In the genomic region with DNA sequence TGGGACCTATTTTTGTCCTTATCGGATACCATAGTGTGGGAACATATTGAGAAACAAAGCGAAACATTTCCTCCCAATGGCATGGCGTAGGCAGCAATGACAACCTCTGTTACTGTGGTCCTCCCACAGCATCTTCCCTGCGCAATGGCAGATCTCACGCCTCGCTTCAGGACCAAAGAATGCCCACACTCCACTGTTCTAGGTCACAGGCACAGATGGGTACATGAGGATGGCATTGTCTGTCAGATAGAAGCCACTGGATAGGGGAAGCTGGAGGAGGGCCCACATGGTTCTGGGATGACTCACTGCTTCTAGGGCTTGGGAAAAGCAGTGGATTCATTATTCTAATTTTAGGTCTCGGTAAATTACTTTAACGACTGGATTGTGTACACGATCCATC, we compare ENCODE assay signal across 26 mouse cellular contexts. TPM values are rescaled to one million over a fixed set of nuclear protein-coding genes. Genes with fewer than 3 reads are reported as not detected.
DNase-seq lines count a peak whose midpoint lies in the region; ATAC-seq and TF ChIP-seq lines count a peak whose summit lies in the region.
"Had no signal": no experiment of that assay in that cellular context is flagged by ENCODE, and none has a peak within 500 bp of the region (broad histone marks: within the 10 kb centered on the region; RNA-seq: fewer than 3 reads in every experiment).

No protein-coding gene starts in this region.

- no peak overlapping the region for H3K4me3 ChIP-seq in myocyte
- H3K4me3 ChIP-seq in forebrain, embryonic 16.5 days (replicated peaks; ENCODE audit: low read length), result no peak overlapping the region
- H3K4me3 ChIP-seq: embryonic facial prominence, embryonic 10.5 days; forebrain, embryonic 12.5 days; hindbrain, embryonic 13.5 days; midbrain, embryonic 12.5 days; neural tube, embryonic 13.5 days had no signal

- H3K79me2 ChIP-seq in myocyte (ENCODE audit: control insufficient read depth, insufficient read depth), result peaks cover 8% of the 10 kb centered on the region

- H3K9me3 ChIP-seq in forebrain, embryonic 16.5 days (ENCODE audit: control insufficient read depth, low read length), result no peaks in the 10 kb centered on the region
- H3K9me3 ChIP-seq: forebrain, embryonic 12.5 days; G1E; hindbrain, embryonic 13.5 days; neural tube, embryonic 13.5 days had no signal

- intact Hi-C loops in left cerebral cortex, postnatal 10 days (cut with DNase I), result no loop called here

- WGBS in forebrain, embryonic 16.5 days, result 90% methylated on average over 9 of the region's 9 CpGs

- DNase-seq in left cerebral cortex, adult 18-20 months (ENCODE audit: low spot score in 2 of 2), result peak; percentile 10 to 43
- no peak for DNase-seq in left cerebral cortex, postnatal 10 days (ENCODE audit: extremely low spot score in 1 of 2, low spot score in 2 of 2)
- peak; percentile 16 for DNase-seq in NIH3T3 (ENCODE audit: low read depth)
- DNase-seq in layer of hippocampus, adult 8-10 months (ENCODE audit: low spot score in 2 of 2), result peak; percentile 20 to 30
- DNase-seq in cerebellum, adult 9-10 months, result no peak
- DNase-seq: cerebellum, adult 2 months; heart, postnatal 10 days; kidney, adult 8-10 months; kidney, postnatal 14 days; liver; thymus, postnatal 25 days had no signal

- no peak overlapping the region for H3K27ac ChIP-seq in forebrain, embryonic 16.5 days (ENCODE audit: low read length)
- H3K27ac ChIP-seq: embryonic facial prominence, embryonic 10.5 days; forebrain, embryonic 12.5 days; hindbrain, embryonic 13.5 days; midbrain, embryonic 12.5 days; neural tube, embryonic 13.5 days; stomach, postnatal 0 days had no signal

- peak overlapping the region; percentile 57 for H3K4me2 ChIP-seq in myocyte (ENCODE audit: low read depth)
- no peak overlapping the region for H3K4me2 ChIP-seq in forebrain, embryonic 16.5 days (ENCODE audit: low read length)
- H3K4me2 ChIP-seq: forebrain, embryonic 12.5 days; heart, embryonic 11.5 days; hindbrain, embryonic 13.5 days; midbrain, embryonic 12.5 days; neural tube, embryonic 13.5 days had no signal

- no peak for TF ChIP-seq POLR2A in myocyte (IDR thresholded peaks at IDR 0.05; ENCODE audit: insufficient read length, low read depth)

- H3K36me3 ChIP-seq in myocyte (ENCODE audit: control insufficient read depth, insufficient read depth), result peaks cover 30% of the 10 kb centered on the region
- H3K36me3 ChIP-seq in forebrain, embryonic 16.5 days (ENCODE audit: control insufficient read depth, insufficient read depth), result no peaks in the 10 kb centered on the region
- H3K36me3 ChIP-seq: embryonic facial prominence, embryonic 10.5 days; forebrain, embryonic 12.5 days; G1E; hindbrain, embryonic 13.5 days; midbrain, embryonic 12.5 days; neural tube, embryonic 13.5 days had no signal

- no peaks in the 10 kb centered on the region for H3K4me1 ChIP-seq in forebrain, embryonic 16.5 days (replicated peaks; ENCODE audit: control insufficient read depth, insufficient read depth, low read length)
- H3K4me1 ChIP-seq: embryonic facial prominence, embryonic 10.5 days; forebrain, embryonic 12.5 days; hindbrain, embryonic 13.5 days; midbrain, embryonic 12.5 days had no signal

- H3K9ac ChIP-seq in forebrain, embryonic 16.5 days (replicated peaks; ENCODE audit: low read depth, low read length), result no peak overlapping the region
- H3K9ac ChIP-seq: forebrain, embryonic 12.5 days; hindbrain, embryonic 13.5 days; midbrain, embryonic 12.5 days; neural tube, embryonic 13.5 days had no signal

- ATAC-seq in forebrain, embryonic 16.5 days, result no peak
- ATAC-seq: inflammation-experienced regulatory T-cells, adult 6 months; lung, postnatal 0 days had no signal

- H3K27me3 ChIP-seq in myocyte (ENCODE audit: control insufficient read depth, insufficient read depth, insufficient read length), result no peaks in the 10 kb centered on the region
- peaks cover 13% of the 10 kb centered on the region for H3K27me3 ChIP-seq in forebrain, embryonic 16.5 days (replicated peaks; ENCODE audit: control insufficient read depth, insufficient read depth, low read length)

- no peak overlapping the region for H3ac ChIP-seq in myocyte (ENCODE audit: control insufficient read depth, insufficient read length)

TF ChIP-seq in myocyte, 11 proteins besides CTCF, POLR2A, EP300 and RAD21:
- TF ChIP-seq TCF3 (IDR thresholded peaks at IDR 0.05; ENCODE audit: insufficient read length, low read depth), result no peak
- no peak for TF ChIP-seq MYOD1 (IDR thresholded peaks at IDR 0.05; ENCODE audit: control insufficient read depth in 1 of 3, insufficient read length in 2 of 3, low read depth in 2 of 3)
- no peak for TF ChIP-seq REST (IDR thresholded peaks at IDR 0.05; ENCODE audit: insufficient read depth, insufficient read length)
- no peak for TF ChIP-seq TCF12 (IDR thresholded peaks at IDR 0.05; ENCODE audit: insufficient read depth, poor library complexity, severe bottlenecking)
- no peak for TF ChIP-seq POLR2AphosphoS2 (IDR thresholded peaks at IDR 0.05; ENCODE audit: insufficient read length, low read depth)
- no peak for TF ChIP-seq USF1 (IDR thresholded peaks at IDR 0.05; ENCODE audit: low read depth)
- no peak for TF ChIP-seq MYOG (IDR thresholded peaks at IDR 0.05; ENCODE audit: control insufficient read depth in 1 of 3, insufficient read depth in 1 of 3, insufficient read length in 2 of 3, low read depth in 2 of 3)
- TF ChIP-seq CEBPB (IDR thresholded peaks at IDR 0.05; ENCODE audit: insufficient read depth, poor library complexity, severe bottlenecking), result no peak
- no peak for TF ChIP-seq MAX (IDR thresholded peaks at IDR 0.05; ENCODE audit: low read depth)
- TF ChIP-seq SRF (IDR thresholded peaks at IDR 0.05; ENCODE audit: control insufficient read depth, insufficient read length, low read depth), result no peak
- no peak for TF ChIP-seq E2F4 (IDR thresholded peaks at IDR 0.05; ENCODE audit: insufficient read depth)

RNA-seq across cellular contexts. Expression of a gene that starts 5.6 kb away (rescaled TPM):
- total RNA-seq in left cerebral cortex, adult 18-20 months (2021), result under 1 TPM; 0.30 to 0.37 TPM
- under 1 TPM; 0.49 to 0.56 TPM for total RNA-seq in left cerebral cortex, postnatal 10 days (2021)
- total RNA-seq in layer of hippocampus, adult 8-10 months (2022), result under 1 TPM in 2 of 4 experiments, not detected in 2; 0.35 to 0.45 TPM
- polyA plus RNA-seq in myocyte (2012; fragmentation: generic; extraction: Trizol), result 21.9 TPM
- polyA plus RNA-seq in forebrain, embryonic 16.5 days (2015; fragmentation: Nextera tagmentation; extraction: Ambion mirVana), result not detected in 2 replicates
- total RNA-seq: G1E; gastrocnemius, adult 18-20 months; granulocyte monocyte progenitor cell, adult 5-6 weeks; heart, postnatal 10 days had no signal
- polyA plus RNA-seq: forebrain, embryonic 12.5 days; G1E; heart, embryonic 11.5 days; liver, embryonic 16.5 days; midbrain, embryonic 12.5 days had no signal

Comparison
In these comparisons a context has a peak if more than half of its experiments do, and no peak if none do; other contexts are left out.
1. DNase-seq: peak in left cerebral cortex, adult 18-20 months (2 of 2), NIH3T3 (single experiment) and layer of hippocampus, adult 8-10 months (2 of 2); none in left cerebral cortex, postnatal 10 days (0 of 2) and cerebellum, adult 9-10 months (single experiment).